Mouse (Mus musculus) spleen, adult 2 months (tissue): ENCODE results near the gene Grm4.

Source experiments
- CTCF ChIP-seq: fragments of 200-500 bp; IDR thresholded peaks from 2 replicates; pipeline ENCODE4 v1.5.1; 2011; ENCODE audit warnings: mild to moderate bottlenecking, inconsistent platforms; ENCODE audit not compliant: insufficient read depth, insufficient read length, insufficient replicate concordance; ENCODE audit errors: extremely low read depth
- POLR2A ChIP-seq: fragments of 200-500 bp; IDR thresholded peaks from 2 replicates; pipeline ENCODE4 v1.6.1; 2011; ENCODE audit warnings: low read depth, low read length, inconsistent platforms

DNA sequence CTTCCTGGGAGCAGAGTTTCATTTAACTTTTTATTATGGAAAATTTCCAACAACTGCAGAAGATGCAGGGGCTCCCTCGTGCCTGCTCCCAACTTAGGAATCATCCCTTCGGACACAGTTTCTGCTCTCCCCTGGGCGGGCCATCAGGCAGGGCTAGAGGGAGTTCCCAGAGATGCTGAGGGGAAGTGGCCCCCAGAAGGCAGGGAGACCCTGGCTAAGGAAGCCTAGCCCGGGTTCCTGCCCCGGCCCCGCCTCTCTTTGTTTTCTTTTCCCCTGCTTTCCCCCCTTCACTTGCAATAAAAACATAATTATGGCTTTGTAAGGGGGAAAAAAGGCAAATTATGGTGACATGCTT is 98.9 kb downstream of the Grm4 start:
- TF ChIP-seq CTCF, result no peak
- no peak for TF ChIP-seq POLR2A
